Mouse (Mus musculus) embryonic facial prominence, embryonic 13.5 days (tissue): ENCODE results near the gene Gbp7. TPM values are rescaled to one million over a fixed set of nuclear protein-coding genes. Genes with fewer than 3 reads are reported as not detected.

Experiments used
- ATAC-seq: fragments of 200-750 bp; cut with Nextera tagmentation; 2 replicates; pipeline ENCODE4 v1.8.0; 2017; ENCODE audit warnings: low read depth; ENCODE audit not compliant: insufficient number of reproducible peaks, insufficient read depth, low FRiP score, low TSS enrichment
- H3K27ac ChIP-seq: fragments of 300-500 bp; sonication (generic); 2 replicates; pipeline ENCODE4 v1.5.1; 2015; ENCODE audit warnings: moderate library complexity, mild to moderate bottlenecking, inconsistent platforms
- H3K27me3 ChIP-seq: fragments of 300-500 bp; sonication (generic); 2 replicates; pipeline ENCODE4 v1.6.1; 2015; ENCODE audit warnings: mild to moderate bottlenecking, inconsistent platforms
- H3K36me3 ChIP-seq: fragments of 300-500 bp; sonication (generic); 2 replicates; pipeline ENCODE4 v1.6.1; 2015; ENCODE audit warnings: mild to moderate bottlenecking, inconsistent platforms
- H3K4me1 ChIP-seq: fragments of 300-500 bp; sonication (generic); 2 replicates; pipeline ENCODE4 v1.6.1; 2015; ENCODE audit warnings: inconsistent platforms
- H3K4me2 ChIP-seq: fragments of 300-500 bp; sonication (generic); 2 replicates; pipeline ENCODE4 v1.6.1; 2015; ENCODE audit warnings: moderate library complexity, mild to moderate bottlenecking, inconsistent platforms
- H3K4me3 ChIP-seq: fragments of 300-500 bp; sonication (generic); 2 replicates; pipeline ENCODE4 v1.5.1; 2015; ENCODE audit warnings: mild to moderate bottlenecking, inconsistent platforms
- H3K9ac ChIP-seq: fragments of 300-500 bp; sonication (generic); 2 replicates; pipeline ENCODE4 v1.6.1; 2015; ENCODE audit warnings: mild to moderate bottlenecking, inconsistent platforms
- H3K9me3 ChIP-seq: fragments of 300-500 bp; sonication (generic); 2 replicates; pipeline ENCODE4 v1.6.1; 2016; ENCODE audit warnings: inconsistent platforms
- WGBS: fragments of 180-500 bp; shearing (Covaris S2); methylation state at CpG from one replicate; pipeline ENCODE4 v1.1.7; 2015; ENCODE audit warnings: mixed read lengths; 5-methylcytosine and 5-hydroxymethylcytosine counted together
- polyA plus RNA-seq: library from polyadenylated mRNA; unstranded; fragments of >200 nt; fragmentation: Nextera tagmentation; extraction: Ambion mirVana; gene quantifications from 2 replicates; pipeline ENCODE4 v1.2.1, GENCODE M21; 2015

The Gbp7 gene
- polyA plus RNA-seq: 1.7 and 1.8 TPM in 2 replicates

DNA sequence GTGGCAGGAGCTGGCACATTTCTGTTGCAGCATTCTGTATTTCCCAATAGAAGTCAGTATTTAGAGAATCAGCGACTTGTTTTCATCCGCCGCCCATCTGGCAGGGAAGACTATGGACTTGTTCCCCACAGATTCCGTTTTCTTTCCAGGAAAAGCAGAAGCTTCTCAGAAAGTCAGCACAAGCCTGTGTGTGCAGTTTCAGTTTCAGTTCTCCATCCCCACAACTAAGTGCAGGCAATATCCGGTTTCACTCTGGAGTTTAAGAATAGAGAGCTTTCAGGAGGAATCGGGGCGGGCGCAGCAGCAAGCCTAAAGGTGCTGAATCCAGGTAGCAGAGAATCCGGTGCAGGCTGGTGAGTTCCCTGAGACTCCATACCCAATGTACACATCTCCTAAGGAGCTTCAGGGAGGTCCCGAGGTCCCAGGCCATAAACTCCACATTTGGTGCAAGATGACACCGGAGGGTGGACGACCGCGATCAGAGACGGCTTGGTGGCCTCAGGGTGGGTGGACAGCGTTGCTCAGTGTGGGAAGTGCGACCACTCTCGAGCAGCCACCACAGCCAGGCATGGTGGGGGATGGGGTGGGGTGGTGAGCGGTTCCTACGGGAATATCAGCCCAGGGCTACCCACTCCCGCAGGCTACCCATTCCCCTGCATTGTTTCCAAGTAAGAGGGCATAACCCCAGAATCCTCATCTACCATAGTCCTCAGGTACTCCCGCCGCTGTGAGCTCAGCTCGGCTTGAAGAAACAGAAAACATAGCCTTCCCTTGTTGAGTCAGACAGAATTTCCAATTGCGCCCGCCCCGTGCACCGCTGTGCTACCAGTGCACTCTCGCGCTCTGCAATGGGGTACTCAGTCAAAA lies at the start of gene Gbp7:
TSS of gene Gbp7 (plus strand) at position 256 of the 867 bp plus-strand sequence.
- H3K4me2 ChIP-seq: peak within 1 kb of the TSS; percentile 95
- no peaks in the 10 kb centered on the region for H3K9me3 ChIP-seq
- no peak within 1 kb of the TSS for H3K27ac ChIP-seq
- H3K4me1 ChIP-seq: 0 out of 2 replicates have a peak, but pooled peaks cover 3% of the 10 kb centered on the region
- peak within 1 kb of the TSS; percentile 59 for H3K4me3 ChIP-seq
- ATAC-seq: peak; percentile 64
- H3K27me3 ChIP-seq: peaks cover 10% of the 10 kb centered on the region
- peak within 1 kb of the TSS; percentile 69 for H3K9ac ChIP-seq
- under 1% methylated on average over 30 of the region's 30 CpGs for WGBS
- no peaks in the 10 kb centered on the region for H3K36me3 ChIP-seq

GRCm38 (mm10) chr3:142490465-142490864 lies 39.7 kb upstream of the Gbp7 start:
- no peaks in the 10 kb centered on the region; the same call in 1 of the 2 replicates for H3K27me3 ChIP-seq
- no peak overlapping the region for H3K4me3 ChIP-seq
- 70% methylated on average over 1 of the region's 1 CpGs for WGBS
- ATAC-seq: no peak
- no peak overlapping the region for H3K27ac ChIP-seq
- H3K36me3 ChIP-seq: no peaks in the 10 kb centered on the region
- H3K9me3 ChIP-seq: no peaks in the 10 kb centered on the region
- no peak overlapping the region for H3K9ac ChIP-seq
- H3K4me1 ChIP-seq: no peaks in the 10 kb centered on the region
- H3K4me2 ChIP-seq: no peak overlapping the region

DNA sequence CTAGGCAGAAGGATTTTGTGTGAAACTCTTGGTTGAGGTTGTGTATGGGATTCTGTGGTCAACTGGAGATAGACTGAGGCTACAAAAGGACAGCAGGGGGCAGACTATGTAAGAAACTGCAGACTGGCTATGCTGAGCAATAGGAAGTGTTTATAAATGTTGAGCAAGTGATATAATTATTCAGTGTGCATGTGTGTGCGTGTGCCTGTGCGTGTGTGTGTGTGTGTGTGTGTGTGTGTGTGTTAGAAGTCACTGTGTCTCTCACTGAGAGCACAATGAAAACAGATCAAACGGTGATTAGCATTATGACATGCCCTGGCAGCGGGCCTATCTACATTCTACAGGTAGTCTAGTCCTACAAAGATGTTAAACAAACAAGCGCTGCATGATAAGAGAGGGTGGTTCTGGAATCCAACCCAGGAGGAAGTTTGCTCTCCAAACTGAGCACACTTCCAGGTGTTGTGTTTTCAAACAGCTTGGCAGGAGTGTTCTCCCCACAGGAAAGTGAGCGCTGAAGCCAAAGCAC lies 36.5 kb upstream of the Gbp7 start, which contains the start of gene Gbp5:
TSS of gene Gbp5 (plus strand) at position 443 of the 526 bp plus-strand sequence.
- Histone ChIP-seq H3K4me3 (no peak within 1 kb of the TSS), H3K27ac (no peak within 1 kb of the TSS), H3K9me3 (no peaks in the 10 kb centered on the region), H3K4me1 (no peaks in the 10 kb centered on the region), H3K36me3 (no peaks in the 10 kb centered on the region), H3K4me2 (no peak within 1 kb of the TSS), H3K9ac (no peak within 1 kb of the TSS), H3K27me3 (no peaks in the 10 kb centered on the region; the same call in 1 of the 2 replicates)
- ATAC-seq: no peak
- WGBS: 75% methylated on average over 6 of the region's 6 CpGs

GRCm38 (mm10) chr3:142495146-142495655 lies 34.9 kb upstream of the Gbp7 start:
- Histone ChIP-seq H3K9ac (no peak overlapping the region), H3K27ac (no peak overlapping the region), H3K36me3 (no peaks in the 10 kb centered on the region), H3K4me2 (no peak overlapping the region), H3K27me3 (no peaks in the 10 kb centered on the region), H3K4me1 (no peaks in the 10 kb centered on the region), H3K4me3 (no peak overlapping the region), H3K9me3 (no peaks in the 10 kb centered on the region)
- WGBS: 93% methylated on average over 5 of the region's 5 CpGs
- no peak for ATAC-seq

DNA sequence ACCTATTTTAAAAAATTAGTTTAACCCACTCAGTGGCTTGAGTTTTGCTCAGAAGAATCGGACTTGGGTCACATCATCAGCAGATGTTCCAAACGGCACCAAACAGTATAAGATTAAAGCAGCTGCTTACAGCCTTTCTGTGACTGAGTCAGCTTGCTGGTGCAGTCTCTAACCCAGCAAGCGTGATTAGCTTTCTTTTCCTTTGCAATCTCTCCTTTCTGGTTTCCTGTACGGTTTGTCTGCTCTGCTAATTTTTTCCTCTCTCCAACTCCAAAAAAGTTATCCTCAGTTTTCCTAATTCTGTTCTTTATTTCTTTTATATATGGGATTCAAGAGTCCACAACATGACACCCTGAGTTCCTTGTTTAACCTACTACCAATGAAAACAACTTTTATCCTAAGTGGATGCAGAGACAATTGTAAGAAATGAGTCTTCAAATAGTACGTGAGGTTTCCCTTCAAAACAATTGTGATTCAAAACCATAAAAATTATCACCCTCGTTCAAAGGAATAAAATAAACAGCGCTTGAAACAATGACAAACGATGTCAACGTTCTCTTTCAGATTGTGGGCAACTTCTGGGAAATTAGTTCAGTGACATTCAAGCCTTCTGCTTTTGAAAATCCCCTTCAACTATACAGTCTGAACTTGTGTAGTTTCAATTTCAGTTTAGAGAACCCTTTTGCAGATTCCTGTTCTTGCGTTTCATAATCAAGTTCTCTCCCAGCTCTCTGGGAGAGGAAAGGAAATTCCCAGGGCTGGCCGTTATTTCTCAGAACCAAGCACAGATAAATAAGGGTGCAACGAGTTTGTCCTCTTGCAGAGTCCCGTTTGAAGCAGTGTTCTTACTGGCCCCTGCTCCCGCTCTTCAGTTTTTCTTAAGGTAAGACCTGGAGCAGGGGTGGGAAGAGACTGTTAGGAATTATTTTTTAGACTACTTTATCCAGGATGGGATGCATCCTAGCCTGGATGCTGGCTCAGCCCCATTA lies 33.7 kb upstream of the Gbp7 start:
- Histone ChIP-seq H3K4me2 (peak overlapping the region; percentile 9; the same call in 1 of the 2 replicates), H3K4me3 (no peak overlapping the region), H3K27me3 (no peaks in the 10 kb centered on the region), H3K36me3 (no peaks in the 10 kb centered on the region), H3K9ac (no peak overlapping the region), H3K9me3 (no peaks in the 10 kb centered on the region), H3K4me1 (no peaks in the 10 kb centered on the region), H3K27ac (no peak overlapping the region)
- 62% methylated on average over 14 of the region's 14 CpGs for WGBS
- no peak for ATAC-seq

GRCm38 (mm10) chr3:142497123-142497841 lies 32.9 kb upstream of the Gbp7 start:
- ATAC-seq: no peak
- 71% methylated on average over 15 of the region's 15 CpGs for WGBS
- no peak overlapping the region for H3K27ac ChIP-seq
- H3K36me3 ChIP-seq: no peaks in the 10 kb centered on the region
- H3K9ac ChIP-seq: no peak overlapping the region
- H3K4me2 ChIP-seq: peak overlapping the region; percentile 9; the same call in 1 of the 2 replicates
- H3K4me3 ChIP-seq: no peak overlapping the region
- H3K27me3 ChIP-seq: no peaks in the 10 kb centered on the region
- H3K4me1 ChIP-seq: no peaks in the 10 kb centered on the region
- H3K9me3 ChIP-seq: no peaks in the 10 kb centered on the region

GRCm38 (mm10) chr3:142498941-142499340 lies 31.2 kb upstream of the Gbp7 start:
- H3K9me3 ChIP-seq: no peaks in the 10 kb centered on the region
- no peak overlapping the region for H3K4me2 ChIP-seq
- no peaks in the 10 kb centered on the region for H3K4me1 ChIP-seq
- no peak overlapping the region for H3K9ac ChIP-seq
- no peaks in the 10 kb centered on the region for H3K27me3 ChIP-seq
- no peak for ATAC-seq
- H3K27ac ChIP-seq: no peak overlapping the region
- no peak overlapping the region for H3K4me3 ChIP-seq
- no peaks in the 10 kb centered on the region for H3K36me3 ChIP-seq
- 63% methylated on average over 5 of the region's 5 CpGs for WGBS

DNA sequence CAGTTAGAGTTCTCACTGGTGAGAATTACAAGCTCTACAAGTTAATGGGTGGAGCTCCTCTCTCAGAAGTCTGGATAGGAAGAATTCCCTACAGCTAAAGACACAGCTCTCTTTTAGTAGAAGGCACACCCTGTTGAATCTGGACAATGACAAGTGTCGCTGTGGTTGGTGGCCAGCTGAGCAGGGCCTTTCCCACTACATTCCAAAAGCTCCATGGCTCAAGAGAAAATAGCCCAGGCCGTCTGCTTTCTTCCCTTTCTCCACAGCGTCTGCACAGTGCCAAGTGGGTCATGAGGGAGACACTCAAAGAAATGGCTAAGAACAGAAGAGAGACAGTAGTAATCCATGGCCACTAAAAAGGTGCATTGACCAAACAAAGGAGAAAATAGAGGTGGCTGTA lies 2.0 kb upstream of the Gbp7 start:
- Histone ChIP-seq H3K27ac (no peak overlapping the region), H3K9me3 (no peaks in the 10 kb centered on the region), H3K9ac (no peak overlapping the region), H3K4me1 (0 out of 2 replicates have a peak, but pooled peaks cover 3% of the 10 kb centered on the region), H3K4me3 (no peak overlapping the region), H3K36me3 (no peaks in the 10 kb centered on the region), H3K27me3 (peaks cover 10% of the 10 kb centered on the region), H3K4me2 (no peak overlapping the region)
- no peak for ATAC-seq
- WGBS: 70% methylated on average over 3 of the region's 3 CpGs

- Histone ChIP-seq H3K4me3 (peak overlapping the region; percentile 59), H3K9me3 (no peaks in the 10 kb centered on the region), H3K9ac (peak overlapping the region; percentile 69; the same call in 1 of the 2 replicates), H3K36me3 (no peaks in the 10 kb centered on the region), H3K4me1 (0 out of 2 replicates have a peak, but pooled peaks cover 3% of the 10 kb centered on the region), H3K4me2 (peak overlapping the region; percentile 95), H3K27me3 (peaks cover 10% of the 10 kb centered on the region), H3K27ac (no peak overlapping the region)
- WGBS: 56% methylated on average over 2 of the region's 2 CpGs
- no peak for ATAC-seq
Observed at GRCm38 (mm10) chr3:142529597-142529996, 545 bp upstream of the Gbp7 start.

DNA sequence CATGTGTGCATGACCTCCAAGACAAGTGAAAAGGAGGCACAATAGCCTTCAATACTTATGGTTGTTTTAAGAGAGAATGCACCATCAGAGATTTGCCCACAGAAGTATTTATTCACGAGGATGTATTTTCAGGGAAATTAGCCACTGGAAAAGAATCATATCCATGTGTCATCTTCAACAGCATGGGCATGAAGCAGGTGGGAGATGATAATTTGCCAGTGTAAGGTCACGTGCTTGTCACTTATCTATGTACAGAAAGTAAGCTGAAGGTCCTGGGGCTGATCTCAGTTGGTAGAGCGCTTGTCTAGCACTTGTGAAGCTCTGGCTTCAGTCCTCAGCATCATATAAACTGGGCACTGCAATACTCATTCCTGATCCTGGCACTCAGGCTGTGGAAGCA lies 1.5 kb downstream of the Gbp7 start:
- no peak overlapping the region for H3K4me3 ChIP-seq
- no peak overlapping the region for H3K4me2 ChIP-seq
- H3K4me1 ChIP-seq: 0 out of 2 replicates have a peak, but pooled peaks cover 3% of the 10 kb centered on the region
- H3K9ac ChIP-seq: no peak overlapping the region
- peaks cover 10% of the 10 kb centered on the region for H3K27me3 ChIP-seq
- ATAC-seq: no peak
- no peak overlapping the region for H3K27ac ChIP-seq
- no peaks in the 10 kb centered on the region for H3K36me3 ChIP-seq
- WGBS: 83% methylated on average over 3 of the region's 3 CpGs
- no peaks in the 10 kb centered on the region for H3K9me3 ChIP-seq
